Mouse (Mus musculus) layer of hippocampus, adult 8-10 months (tissue): ENCODE data around the gene Plcl2. TPM values are rescaled to one million over a fixed set of nuclear protein-coding genes. Genes with fewer than 3 reads are reported as not detected.
A peak's percentile ranks its signal among the peaks of the same experiment; 100 is the strongest.
"Not testable (repeated sequence)": the region's sequence is repeated elsewhere in the genome, so short reads cannot be mapped to it uniquely, and the experiment has no call there.

ENCODE experiments used
- DNase-seq, 2 experiments: peaks; one replicate each; pipeline ENCODE4 v3.0.0; 2022; ENCODE audit warnings: low spot score in 2 of 2
- total RNA-seq, 4 experiments: library from RNA; stranded (reverse); gene quantifications; 2 replicates each; pipeline ENCODE4 v1.2.4; 2022

The Plcl2 gene
- total RNA-seq, 4 experiments from 2014 or later = 60.1 to 64.1 (median 63.2) TPM

DNA sequence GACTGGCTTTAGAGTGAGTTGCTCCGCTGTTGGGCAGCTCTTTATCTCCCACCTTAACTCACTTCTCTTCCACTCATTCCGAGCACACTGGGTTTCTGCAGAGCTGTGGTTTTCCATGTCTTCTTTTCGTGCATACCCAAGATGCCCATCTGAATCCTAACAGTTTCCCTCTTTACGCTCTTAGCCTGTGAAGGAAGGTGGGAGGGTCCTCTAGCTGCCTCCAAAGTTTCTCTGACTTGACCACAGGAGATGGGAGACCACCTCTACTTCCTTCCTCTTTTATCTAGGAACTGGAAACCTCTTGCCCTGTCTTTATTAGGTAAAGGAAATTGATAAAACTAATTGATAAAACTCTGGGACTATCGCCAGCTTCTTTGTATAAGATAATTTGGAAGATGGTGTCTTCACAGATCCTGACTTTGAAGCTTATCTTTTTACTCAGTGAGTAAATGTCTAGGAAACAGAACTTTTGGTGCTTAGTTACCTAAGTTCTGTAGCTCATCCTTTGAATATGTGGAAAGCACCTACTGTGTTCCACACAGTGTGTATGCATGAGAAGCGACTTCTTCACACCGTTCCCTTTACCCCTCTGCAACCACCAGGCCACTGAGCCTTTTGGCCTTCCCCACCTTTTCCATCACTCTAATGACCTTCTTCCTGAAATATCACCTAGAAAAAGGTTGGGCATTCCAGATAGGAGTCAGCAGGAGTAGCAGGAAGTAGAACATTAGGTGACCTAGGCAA lies 111.8 kb downstream of the Plcl2 start:
- DNase-seq = no peak

DNA sequence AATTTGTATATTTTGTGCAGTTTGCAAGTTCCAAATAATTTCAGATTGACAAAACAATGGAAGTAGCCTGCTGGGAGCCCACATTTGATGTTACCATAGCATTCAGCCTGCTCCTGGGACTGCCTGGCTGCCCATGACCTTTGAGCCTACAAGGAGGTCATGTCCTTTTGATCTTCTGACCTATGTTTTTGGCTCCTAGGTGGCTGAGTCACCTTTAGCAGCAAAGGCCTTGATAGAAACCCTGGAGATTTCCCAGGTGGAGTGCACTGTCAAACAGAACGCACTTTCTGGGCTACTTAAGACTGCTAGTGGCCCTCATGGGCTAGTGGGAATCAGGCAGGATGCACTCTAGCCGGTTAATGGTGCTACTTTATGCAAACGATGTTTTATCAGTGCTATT lies 112.8 kb downstream of the Plcl2 start:
- DNase-seq = no peak

DNA sequence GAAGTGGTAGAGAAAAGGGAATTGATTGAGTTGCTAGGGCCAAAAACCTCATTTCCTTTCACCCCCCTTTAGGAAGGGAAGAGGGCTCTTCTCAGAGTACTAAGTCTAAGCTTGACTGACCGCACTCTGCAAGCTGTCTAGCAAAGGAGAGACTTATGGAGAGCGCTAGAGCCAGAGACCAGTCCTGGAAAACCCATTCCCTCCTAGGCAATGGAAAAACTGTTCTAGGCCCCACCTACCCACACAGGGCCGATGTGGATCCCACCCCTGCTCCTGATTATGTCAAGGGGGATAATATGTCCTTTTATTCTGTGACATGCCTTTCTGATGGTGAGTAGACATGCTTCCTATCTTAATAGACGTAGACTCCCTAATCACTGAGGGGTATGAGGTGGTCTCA lies 116.4 kb downstream of the Plcl2 start:
- no peak for DNase-seq

DNA sequence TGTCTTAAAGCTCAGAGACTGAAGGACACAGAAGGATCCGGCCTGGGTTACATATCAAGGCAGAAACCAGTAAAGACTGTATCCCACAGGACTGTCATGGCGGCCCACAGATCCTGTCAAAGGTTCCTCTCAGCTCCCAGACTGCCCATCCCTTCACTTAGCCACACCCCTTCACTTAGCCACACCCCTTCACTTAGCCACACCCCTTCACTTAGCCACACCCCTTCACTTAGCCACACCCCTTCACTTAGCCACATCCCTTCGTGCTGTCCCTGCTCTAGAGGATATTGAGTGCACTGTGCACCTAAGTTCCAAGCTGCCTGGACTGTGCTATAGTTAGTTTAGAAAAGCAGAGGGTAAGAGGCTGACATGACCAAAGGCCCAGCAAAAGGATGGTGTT lies 118.5 kb downstream of the Plcl2 start:
- no peak for DNase-seq

DNA sequence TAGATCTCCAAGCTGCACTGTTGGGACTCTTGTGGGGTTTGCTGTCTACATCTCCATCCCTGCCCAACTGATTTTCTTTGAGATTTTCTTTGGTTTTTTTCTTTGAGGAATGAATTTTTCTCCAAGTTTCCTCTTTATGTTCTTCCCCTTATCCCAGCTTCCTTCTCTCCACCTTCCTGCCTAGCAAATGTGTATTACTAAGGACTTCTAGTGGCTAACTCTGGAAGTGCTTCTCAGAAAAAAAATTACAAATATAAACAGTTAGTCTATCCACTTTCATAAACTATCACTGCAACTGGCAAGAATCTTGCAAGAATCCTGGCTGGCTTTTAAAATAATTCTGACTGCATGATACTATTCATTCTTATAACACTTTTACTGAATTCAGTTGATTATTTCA lies 119.5 kb downstream of the Plcl2 start:
- no peak for DNase-seq

DNA sequence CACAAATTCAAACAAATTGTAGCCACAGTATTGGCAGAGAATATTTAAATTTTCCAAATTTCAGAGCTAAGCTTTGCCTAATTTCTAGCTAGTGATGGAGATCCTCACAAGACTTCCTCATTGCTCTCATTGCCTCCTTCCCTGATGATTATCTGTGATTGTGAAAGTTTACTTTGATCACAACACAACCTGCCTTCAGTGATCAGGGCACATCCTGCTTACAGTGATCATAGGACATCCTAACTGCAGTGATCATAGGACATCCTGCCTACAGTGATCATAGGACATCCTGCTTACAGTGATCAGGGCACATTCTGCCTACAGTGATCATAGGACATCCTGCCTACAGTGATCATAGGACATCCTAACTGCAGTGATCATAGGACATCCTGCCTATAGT lies 121.8 kb downstream of the Plcl2 start:
- not testable (repeated sequence) for DNase-seq

DNA sequence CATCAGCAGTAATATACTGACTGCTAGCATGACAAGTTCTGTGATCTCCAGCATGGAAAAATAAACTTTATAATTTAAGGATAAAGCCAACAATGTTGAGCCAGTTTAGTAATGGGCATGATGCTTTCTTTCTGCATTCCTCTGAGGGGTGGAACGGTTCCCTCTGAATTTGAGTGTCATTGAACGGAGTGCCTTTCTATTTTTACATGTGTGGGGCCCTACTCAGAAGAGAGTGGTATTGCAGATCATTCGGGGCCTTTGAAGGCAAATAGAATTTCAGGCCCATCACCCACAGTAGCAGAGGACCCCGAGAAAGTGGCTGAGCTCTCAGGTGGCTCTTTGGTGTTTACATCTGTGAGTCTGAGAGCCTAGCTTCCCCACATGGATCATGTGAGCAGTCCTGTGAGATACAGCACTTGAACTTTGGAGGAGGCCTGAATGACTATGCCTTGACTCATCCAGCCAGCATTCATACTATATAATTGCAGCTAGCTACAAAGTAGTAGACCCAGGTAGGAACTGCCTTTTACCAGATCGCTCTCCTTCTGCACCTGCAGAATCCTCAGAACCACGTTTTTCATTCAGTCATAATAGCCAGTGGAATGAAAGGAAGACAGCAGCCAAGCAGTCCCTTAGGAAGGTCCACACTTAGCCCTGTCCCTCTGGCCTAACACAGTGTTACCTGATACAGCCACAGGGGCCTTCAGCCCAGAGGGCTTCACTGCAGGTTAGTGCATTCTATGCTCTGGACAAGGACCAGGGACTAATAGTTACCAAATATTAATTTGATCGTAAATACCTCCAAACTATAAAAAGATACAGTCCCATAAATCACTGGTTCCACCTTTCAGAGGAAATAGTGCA lies 125.0 kb downstream of the Plcl2 start:
- no peak for DNase-seq

DNA sequence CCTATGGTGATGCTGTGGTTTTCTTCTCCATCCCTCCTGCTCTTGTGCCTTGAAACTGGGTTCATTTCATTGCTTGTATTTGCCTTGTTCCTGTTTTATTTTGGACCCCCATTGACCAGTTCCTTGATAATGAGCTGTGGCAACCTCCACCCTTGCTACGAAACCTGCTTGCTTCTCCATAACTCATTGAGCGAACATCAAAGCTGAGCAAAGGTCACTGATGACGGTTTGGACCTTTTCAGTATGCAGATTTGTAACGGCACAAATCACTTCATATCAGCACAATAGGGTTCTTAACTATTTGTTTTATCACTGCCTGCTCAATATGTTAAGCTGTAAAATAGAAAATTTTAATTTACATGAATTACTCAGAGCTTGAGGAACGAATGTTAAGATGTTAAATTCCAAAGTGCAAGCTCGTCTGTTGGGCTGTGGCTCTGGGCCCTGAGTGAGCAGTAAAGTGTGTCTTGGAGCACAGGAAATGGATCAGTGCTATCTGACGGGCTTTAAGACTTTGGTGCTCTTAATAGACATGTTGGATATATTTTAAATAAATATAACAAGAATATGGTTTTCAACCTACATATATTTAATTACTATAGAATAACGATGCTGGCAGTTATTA lies 126.9 kb downstream of the Plcl2 start:
- no peak for DNase-seq

DNA sequence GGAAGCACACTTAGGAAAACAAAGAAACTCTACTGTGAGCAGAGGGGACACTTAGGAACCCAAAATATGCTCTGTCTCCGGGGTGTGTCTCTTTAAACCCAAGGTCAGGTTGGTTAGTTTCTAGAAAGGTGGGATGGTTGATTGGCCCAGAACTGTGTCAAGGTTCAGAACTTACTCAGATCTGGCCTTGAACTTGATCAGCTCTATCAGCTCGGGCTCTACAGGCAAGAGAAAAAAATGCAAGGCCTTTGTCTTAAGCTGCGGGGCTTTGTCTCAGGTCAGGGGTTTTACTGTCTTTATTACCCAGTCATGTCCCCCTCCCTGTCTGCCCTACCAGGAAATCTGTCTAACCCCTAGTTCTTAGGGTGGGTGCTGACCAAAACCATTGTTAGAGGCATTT lies 129.6 kb downstream of the Plcl2 start:
- DNase-seq = no peak

DNA sequence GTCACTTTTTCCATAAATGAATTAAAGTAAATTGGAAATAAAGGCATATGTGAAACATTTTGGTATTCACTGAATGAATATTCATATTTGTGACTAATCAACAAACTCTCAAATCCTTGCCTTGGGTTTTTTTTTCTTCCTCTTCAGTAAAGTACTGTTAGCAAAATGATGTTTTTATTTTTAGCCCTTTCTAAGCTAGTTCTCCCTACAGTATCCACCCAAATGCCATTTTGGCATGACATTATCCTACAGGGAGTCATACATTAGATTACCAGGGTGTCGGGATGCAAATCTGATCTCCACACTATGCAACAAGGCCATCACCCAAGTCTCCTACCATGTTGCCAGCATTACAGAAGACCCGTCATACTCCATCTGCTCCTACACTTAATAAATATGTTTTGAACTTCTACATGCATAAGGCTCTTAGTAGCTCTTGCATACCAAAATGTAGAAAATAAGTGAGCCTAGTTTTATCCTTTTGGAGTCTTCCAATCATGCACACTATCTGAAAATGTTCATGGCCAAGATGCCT lies 131.9 kb downstream of the Plcl2 start:
- DNase-seq = no peak

DNA sequence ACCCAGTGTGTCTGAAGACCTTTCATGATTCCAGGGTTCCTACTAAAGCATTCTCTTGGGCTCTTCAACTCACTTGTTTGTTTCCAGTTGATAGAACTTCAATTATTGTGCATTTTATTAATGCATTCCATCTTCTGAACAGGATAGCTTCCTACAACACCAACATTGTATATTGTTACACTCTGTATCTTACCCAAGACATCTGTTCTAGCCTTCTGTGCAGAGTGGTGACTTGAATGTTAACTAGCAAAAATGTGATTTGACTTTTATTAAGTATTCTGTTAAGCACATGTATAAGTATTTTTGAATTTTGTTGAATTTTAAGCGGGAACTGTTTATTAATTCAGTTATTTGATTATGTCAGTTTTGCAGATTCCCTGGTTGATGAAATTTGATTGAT lies 132.7 kb downstream of the Plcl2 start:
- DNase-seq = no peak

DNA sequence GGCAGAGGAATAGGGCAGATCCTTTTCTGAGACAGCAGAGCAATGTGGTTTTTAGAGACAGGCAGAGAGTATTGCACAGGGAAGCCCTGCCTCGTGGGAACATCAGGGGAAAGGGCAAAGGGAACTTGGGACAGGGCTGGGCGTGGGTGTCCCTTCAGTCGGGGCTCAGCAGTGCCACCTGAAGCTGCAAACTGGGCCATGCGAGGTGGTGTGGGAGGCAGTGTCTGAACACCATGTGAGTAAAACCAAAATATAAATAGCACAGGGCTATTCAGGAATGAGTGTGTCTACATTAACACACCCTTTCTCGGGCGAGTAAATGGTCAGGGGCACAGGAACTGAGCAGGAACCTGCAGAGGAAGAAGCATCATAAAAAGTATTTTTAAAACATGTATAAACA lies 134.2 kb downstream of the Plcl2 start:
- no peak for DNase-seq

DNA sequence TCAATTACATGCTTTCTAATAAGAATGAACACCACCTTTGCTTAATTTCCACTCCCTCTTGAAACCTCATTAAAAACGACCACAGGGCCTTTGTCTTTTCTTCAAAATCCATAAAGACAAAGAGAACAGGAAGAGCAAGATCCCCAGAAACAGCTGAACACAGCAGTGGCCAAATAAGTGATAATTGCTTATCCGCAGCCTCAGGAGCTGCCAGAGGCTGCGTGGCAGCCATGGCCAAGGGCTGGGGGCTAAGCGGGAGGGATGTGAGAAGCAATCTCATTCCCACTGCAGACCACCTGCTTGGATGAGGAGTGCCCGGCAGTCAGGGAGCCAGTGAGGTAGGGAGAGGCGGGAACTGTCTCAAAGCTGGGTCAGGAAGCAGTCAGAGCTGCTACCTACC lies 134.8 kb downstream of the Plcl2 start:
- DNase-seq = no peak

DNA sequence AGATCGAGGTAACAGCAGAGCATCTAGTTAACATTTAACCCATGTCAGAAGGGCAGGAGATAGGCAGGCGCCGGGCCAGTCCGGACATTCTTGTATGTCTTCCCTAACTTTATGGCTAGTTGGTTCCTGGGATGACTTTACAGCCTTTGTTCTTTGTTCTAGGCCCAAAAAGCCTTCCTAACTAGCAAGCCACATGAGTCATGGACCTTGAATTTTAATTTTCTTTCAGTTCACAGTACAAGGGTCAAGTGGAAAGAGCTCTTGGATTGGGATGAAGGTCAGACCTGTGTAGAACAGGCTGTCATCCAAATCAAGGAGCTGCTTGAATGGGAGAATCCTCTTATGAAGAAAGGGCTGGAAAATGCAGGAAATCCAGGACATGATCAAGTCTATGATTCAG lies 138.9 kb downstream of the Plcl2 start:
- DNase-seq = not testable (repeated sequence)

DNA sequence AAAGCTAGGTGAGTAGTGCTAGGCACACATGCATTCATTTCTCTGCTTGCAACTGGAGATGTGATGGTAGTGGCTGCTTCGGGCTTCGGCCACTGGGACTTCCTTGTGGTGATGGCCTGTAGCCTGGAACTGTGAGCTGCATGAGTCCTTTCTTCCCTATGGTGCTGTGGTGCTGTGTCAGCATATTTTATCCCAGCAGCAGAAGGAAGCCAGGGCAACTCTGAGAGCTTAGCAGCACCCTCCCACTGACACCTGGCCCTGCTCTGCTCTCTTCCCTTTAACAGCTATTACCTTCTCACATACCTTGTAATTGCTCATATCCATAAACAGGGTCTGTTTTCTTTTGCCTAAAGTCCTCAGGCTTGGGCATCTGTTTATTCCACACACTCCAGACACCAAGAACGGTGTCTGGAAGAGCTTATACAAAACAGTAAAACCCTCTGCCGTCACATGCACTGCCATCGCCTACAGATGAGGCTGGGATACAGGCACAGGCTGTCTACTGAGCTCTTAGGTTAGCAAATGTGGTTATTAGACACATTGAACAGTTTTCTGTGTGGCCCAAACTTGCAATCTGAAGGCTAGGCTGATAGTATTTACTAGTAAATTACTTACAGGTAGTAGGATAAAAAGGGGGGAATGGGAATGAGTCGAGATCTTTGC lies 139.7 kb downstream of the Plcl2 start:
- no peak for DNase-seq

DNA sequence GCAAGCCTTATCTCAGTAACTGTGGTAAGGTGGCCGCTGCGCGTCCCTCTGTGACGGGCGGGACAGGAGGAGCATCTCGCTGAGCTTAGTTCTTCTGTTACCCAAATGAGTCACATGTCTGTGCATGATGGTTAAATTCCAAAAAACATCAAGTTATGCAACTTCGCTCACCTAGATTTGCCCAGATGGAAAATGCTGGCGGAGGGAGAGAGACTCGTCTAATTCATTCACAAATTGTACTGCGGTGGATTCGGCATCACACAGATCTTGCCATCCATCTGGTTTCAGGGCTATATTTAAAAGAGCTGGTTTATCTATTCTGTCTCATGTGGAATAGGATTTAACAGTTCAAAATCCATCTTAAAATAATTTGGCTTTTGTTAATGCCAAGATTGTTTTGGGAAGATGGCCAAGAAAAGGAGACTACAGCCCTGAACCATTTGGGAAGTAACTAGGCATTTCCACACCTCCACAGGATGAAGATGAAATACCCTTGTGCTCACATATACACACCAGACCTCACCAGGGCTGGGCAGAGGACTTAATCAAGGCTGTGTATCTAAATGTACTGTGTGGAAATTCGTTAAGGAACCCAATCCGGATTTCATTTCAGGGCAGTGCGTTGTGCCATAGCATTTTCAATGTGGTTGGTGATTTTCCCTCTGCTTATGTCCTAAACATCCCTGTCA lies 141.5 kb downstream of the Plcl2 start:
- peak; percentile 83 for DNase-seq

DNA sequence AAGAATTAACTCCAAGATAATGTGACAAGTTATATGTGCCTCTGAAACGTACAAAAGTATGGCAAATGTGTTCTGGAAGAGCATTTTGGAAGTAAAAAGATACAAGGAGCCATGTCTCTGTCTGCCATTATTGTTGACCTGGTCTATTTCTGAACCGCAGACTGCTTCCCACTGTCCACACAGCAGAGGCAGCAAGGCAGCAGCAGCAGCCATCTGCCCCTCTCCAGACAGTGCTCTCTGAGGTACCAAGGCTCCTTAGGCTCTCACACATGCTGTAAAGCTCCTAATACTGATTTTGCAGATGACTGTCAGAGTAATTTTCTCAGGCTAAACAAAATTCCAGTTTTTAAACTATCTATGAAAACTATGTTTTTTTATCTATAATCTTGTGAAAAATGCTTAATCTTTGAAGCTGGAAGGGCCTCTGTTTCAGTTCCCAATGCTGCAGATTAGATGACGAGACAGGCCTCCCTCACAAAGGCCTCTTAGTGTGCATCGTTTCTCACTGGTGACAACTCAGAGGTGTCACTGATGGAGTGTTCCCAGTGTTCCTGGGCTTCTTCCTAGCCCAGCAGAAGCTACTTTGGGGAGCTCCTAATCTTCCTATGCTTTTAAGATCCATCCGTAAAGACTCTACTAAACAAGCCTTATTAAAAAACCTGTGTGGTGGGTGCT lies 145.7 kb downstream of the Plcl2 start:
- DNase-seq = no peak

DNA sequence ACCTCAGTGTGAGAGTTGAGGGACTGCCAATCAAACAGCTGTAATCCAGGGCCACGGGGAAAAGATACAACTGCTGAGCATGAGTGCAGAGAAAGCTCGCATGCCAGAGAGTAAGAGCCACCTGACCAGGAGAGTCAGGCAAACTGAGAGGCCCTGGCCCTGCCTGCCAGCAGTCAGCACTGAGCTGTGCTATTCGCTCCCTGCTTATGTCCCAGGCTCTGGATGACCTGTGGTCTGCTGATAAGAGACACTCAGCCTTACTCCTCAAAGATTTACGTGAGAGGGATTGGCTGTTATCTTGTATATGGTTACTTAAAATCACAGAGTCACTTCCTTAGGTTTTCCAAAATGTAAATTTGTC lies 146.2 kb downstream of the Plcl2 start:
- DNase-seq = no peak

DNA sequence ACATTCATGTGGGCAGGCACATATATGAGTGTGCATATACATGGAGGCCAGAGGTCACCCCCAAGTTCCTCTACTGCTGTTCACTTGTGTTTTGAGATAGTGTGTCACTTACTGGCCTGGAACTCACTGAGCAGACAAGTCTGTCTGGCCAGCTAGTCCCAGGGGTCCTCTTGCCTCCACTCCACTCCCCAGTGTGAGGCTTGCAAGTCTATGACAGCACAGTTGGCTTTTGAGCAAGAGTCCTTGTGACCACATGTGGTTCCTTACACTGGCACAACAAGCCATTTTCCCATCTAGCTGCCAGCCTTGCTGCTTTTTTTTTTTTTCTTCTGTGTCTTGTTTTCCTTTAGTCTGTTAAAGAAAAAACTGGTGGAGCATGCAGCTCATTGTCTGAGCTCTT lies 148.1 kb downstream of the Plcl2 start:
- DNase-seq = no peak

DNA sequence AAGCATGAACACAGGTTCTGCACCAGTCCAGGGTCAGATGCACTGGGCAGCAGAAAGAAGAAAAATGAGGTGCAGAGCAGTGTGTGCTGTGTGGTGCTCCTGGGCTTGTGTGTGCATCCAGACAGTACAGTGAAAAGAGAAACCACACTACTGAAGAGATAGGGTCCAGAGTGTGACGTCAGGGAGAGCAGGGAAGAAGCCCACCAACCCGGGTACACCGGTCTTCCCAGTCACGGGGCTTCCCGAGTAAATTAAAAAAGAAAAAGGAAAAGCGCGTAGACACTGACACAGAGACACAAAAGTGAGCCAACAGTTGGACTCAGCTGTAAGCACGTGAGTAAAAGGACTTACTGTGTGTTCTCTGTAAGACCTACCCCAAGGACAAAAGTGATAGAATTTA lies 149.7 kb downstream of the Plcl2 start:
- DNase-seq = no peak

DNA sequence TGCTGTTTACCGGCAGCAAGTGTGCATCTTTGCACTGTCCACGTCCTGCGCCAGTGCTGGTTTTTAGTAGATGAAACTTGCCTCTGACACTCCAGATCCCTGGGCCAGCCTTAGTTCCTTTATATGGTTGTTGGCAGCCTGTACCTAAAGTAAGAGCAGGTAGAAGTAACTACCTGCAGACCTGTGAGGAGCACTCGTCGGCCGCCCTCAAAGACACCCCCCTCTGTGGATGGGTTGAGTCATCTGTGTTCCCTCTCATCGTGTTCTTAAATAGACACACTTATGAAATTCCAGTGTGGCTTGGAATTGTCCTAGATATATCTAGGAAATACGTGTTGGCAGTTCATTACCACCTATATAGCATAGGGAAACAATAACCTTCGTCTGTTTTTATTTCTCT lies 158.4 kb downstream of the Plcl2 start:
- no peak for DNase-seq
